Mouse (Mus musculus) bone marrow macrophage, adult 2 months (primary cell): Measurements from ENCODE around the gene Atp2c1.

ENCODE experiments used
- CTCF ChIP-seq: IDR thresholded peaks from 2 replicates; pipeline ENCODE4 v1.5.1; 2012; ENCODE audit warnings: low read depth, mild to moderate bottlenecking, low read length, moderate library complexity
- POLR2A ChIP-seq: IDR thresholded peaks from 2 replicates; pipeline ENCODE4 v1.6.1; 2012; ENCODE audit warnings: mild to moderate bottlenecking, low read depth, low read length, borderline replicate concordance

GRCm38 (mm10) chr9:105544013-105544750, 17.1 kb upstream of the Atp2c1 start:
- no peak for TF ChIP-seq POLR2A
- no peak for TF ChIP-seq CTCF
